Mouse (Mus musculus) brain, embryonic 14.5 days (tissue): ENCODE results near the gene Tas1r3.

ENCODE experiments used
- CTCF ChIP-seq: fragments of 200-500 bp; IDR thresholded peaks from 2 replicates; pipeline ENCODE4 v1.5.1; 2012; ENCODE audit warnings: inconsistent platforms, mild to moderate bottlenecking, moderate library complexity, borderline replicate concordance; ENCODE audit not compliant: insufficient read depth, insufficient read length; ENCODE audit errors: extremely low read depth
- POLR2A ChIP-seq: fragments of 200-500 bp; IDR thresholded peaks from 2 replicates; pipeline ENCODE4 v1.6.1; 2012; ENCODE audit warnings: mild to moderate bottlenecking, inconsistent platforms, borderline replicate concordance; ENCODE audit not compliant: poor library complexity, insufficient read depth, insufficient read length, severe bottlenecking; ENCODE audit errors: extremely low read depth

- TF ChIP-seq CTCF (no peak), POLR2A (no peak)
Measured at GRCm38 (mm10) chr4:155891011-155891471, 27.9 kb upstream of the Tas1r3 start.
